Mouse (Mus musculus): ENCODE measurements at regions not wholly inside any gene's neighbourhood (a gene's known extent, or its start where the extent isn't known, plus 50 kb on each side); places are given as distances from the start of the nearest gene placed in this dataset.

DNA sequence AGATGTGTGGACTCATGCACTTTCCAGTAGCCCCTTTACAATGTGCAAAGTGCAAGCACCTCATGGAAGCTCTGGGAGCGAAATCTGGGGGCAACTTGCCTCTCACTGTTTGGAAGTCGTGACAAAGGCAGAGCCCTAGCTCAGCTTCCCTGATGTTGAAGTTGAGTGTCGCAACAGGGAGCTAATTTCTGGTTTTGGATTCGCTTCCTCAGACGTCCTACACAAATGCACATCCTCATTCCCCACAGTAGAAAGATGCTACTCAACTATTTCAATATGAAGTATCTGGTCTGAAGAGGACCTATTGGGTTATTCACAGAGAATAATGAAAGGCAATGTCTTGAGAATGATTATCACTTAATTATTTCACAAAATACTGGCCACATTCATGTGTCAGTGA, 331.3 kb downstream of the Adgrl2 start:
- TF ChIP-seq CTCF (IDR thresholded peaks at IDR 0.05; ENCODE audit: extremely low read depth, insufficient read length, insufficient replicate concordance, low read depth, low read length) (no peak), POLR2A (IDR thresholded peaks at IDR 0.05; ENCODE audit: low read depth, low read length) (no peak)
